In the genomic region with DNA sequence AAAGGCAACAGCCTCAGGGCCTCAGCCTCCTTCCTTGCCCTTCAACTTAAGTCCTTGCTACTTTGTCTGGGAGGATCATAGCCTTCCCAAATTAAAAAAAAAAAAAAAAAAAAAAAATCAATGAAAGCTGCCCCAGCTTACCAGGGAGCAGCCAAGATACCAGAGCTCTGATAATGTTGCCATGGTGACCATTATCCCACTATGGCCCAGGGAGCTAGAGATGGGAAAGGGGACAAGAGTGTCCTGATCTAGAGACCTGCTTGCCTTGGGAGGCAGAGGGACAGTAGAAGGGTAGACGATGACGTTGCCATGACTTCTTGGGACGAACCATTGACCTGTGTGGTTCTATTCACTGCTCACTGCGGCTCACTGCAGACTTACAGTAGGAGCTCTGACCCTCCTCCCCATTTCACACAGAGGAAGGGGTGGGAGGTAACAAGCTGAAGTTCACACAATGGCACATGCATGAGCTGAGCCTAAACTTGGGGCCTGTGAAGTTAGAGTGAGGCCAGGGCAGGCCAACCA, we compare ENCODE assay signal across 16 mouse cellular contexts. TPM values are rescaled to one million over a fixed set of nuclear protein-coding genes. Genes with fewer than 3 reads are reported as not detected.
DNase-seq lines count a peak whose midpoint lies in the region; ATAC-seq and TF ChIP-seq lines count a peak whose summit lies in the region.
"Had no signal": no experiment of that assay in that cellular context is flagged by ENCODE, and none has a peak within 500 bp of the region (broad histone marks: within the 10 kb centered on the region; RNA-seq: fewer than 3 reads in every experiment).

No protein-coding gene starts in this region.

- H3K9me3 ChIP-seq in kidney, embryonic 14.5 days (ENCODE audit: control insufficient read depth, low read length) = no peaks in the 10 kb centered on the region
- no peaks in the 10 kb centered on the region for H3K9me3 ChIP-seq in stomach, embryonic 16.5 days (replicated peaks; ENCODE audit: control insufficient read depth, low read length)
- H3K9me3 ChIP-seq in stomach, postnatal 0 days (ENCODE audit: control insufficient read depth, low read length) = no peaks in the 10 kb centered on the region
- no peaks in the 10 kb centered on the region for H3K9me3 ChIP-seq in hindbrain, embryonic 16.5 days (ENCODE audit: control insufficient read depth, low read length)
- H3K9me3 ChIP-seq: heart, embryonic 10.5 days; intestine, embryonic 15.5 days; limb, embryonic 12.5 days; neural tube, embryonic 13.5 days had no signal

- H3K36me3 ChIP-seq in kidney, embryonic 14.5 days (ENCODE audit: control insufficient read depth, insufficient read depth, low read length) = no peaks in the 10 kb centered on the region
- H3K36me3 ChIP-seq in stomach, embryonic 16.5 days (ENCODE audit: control insufficient read depth, insufficient read depth, low read length) = no peaks in the 10 kb centered on the region
- no peaks in the 10 kb centered on the region for H3K36me3 ChIP-seq in stomach, postnatal 0 days (ENCODE audit: control insufficient read depth, insufficient read depth, low read length)
- H3K36me3 ChIP-seq in hindbrain, embryonic 16.5 days (ENCODE audit: control insufficient read depth, insufficient read depth, low read length) = no peaks in the 10 kb centered on the region
- H3K36me3 ChIP-seq: G1E; heart, embryonic 10.5 days; intestine, embryonic 15.5 days; limb, embryonic 12.5 days; neural tube, embryonic 13.5 days had no signal

- no peak for TF ChIP-seq CTCF in stomach, postnatal 0 days (IDR thresholded peaks at IDR 0.05; ENCODE audit: low read depth)

- ATAC-seq in kidney, embryonic 14.5 days (ENCODE audit: low FRiP score, low TSS enrichment) = no peak; the same call in 1 of the 2 replicates
- no peak for ATAC-seq in stomach, embryonic 16.5 days (ENCODE audit: insufficient read depth, low FRiP score)
- ATAC-seq in stomach, postnatal 0 days (ENCODE audit: low FRiP score, low TSS enrichment) = no peak
- peak; percentile 35 for ATAC-seq in hindbrain, embryonic 16.5 days
- ATAC-seq: intestine, embryonic 15.5 days had no signal

- H3K4me2 ChIP-seq in kidney, embryonic 14.5 days (replicated peaks; ENCODE audit: low read depth, low read length) = no peak overlapping the region
- no peak overlapping the region for H3K4me2 ChIP-seq in stomach, embryonic 16.5 days (ENCODE audit: low read depth, low read length)
- H3K4me2 ChIP-seq in stomach, postnatal 0 days (replicated peaks; ENCODE audit: low read depth) = no peak overlapping the region
- H3K4me2 ChIP-seq in hindbrain, embryonic 16.5 days (ENCODE audit: low read length) = no peak overlapping the region
- H3K4me2 ChIP-seq: intestine, embryonic 15.5 days; limb, embryonic 12.5 days; neural tube, embryonic 13.5 days had no signal

- H3K4me1 ChIP-seq in kidney, embryonic 14.5 days (ENCODE audit: control insufficient read depth, insufficient read depth, low read length) = peaks cover 7% of the 10 kb centered on the region
- peaks cover 20% of the 10 kb centered on the region; the same call in 1 of the 2 replicates for H3K4me1 ChIP-seq in stomach, embryonic 16.5 days (ENCODE audit: control insufficient read depth, insufficient read depth, low read length)
- H3K4me1 ChIP-seq in stomach, postnatal 0 days (replicated peaks; ENCODE audit: control insufficient read depth, insufficient read depth) = peaks cover 3% of the 10 kb centered on the region; the same call in 1 of the 2 replicates
- H3K4me1 ChIP-seq in hindbrain, embryonic 16.5 days (ENCODE audit: control insufficient read depth, insufficient read depth, low read depth, low read length) = peaks cover 5% of the 10 kb centered on the region

- H3K4me3 ChIP-seq in kidney, embryonic 14.5 days (ENCODE audit: low read length) = no peak overlapping the region
- H3K4me3 ChIP-seq in stomach, embryonic 16.5 days (replicated peaks; ENCODE audit: low read length) = no peak overlapping the region
- H3K4me3 ChIP-seq in stomach, postnatal 0 days (ENCODE audit: low read depth, low read length) = no peak overlapping the region
- H3K4me3 ChIP-seq in hindbrain, embryonic 16.5 days (ENCODE audit: low read length) = no peak overlapping the region
- H3K4me3 ChIP-seq: heart, embryonic 10.5 days; intestine, embryonic 15.5 days; limb, embryonic 12.5 days; neural tube, embryonic 13.5 days had no signal

- H3K27me3 ChIP-seq in kidney, embryonic 14.5 days (ENCODE audit: control insufficient read depth, insufficient read depth, low read length) = no peaks in the 10 kb centered on the region
- H3K27me3 ChIP-seq in stomach, embryonic 16.5 days (ENCODE audit: control insufficient read depth, insufficient read depth, low read length) = no peaks in the 10 kb centered on the region
- no peaks in the 10 kb centered on the region for H3K27me3 ChIP-seq in stomach, postnatal 0 days (ENCODE audit: control insufficient read depth, insufficient read depth, low read length)
- H3K27me3 ChIP-seq in hindbrain, embryonic 16.5 days (replicated peaks; ENCODE audit: control insufficient read depth, insufficient read depth, low read length) = no peaks in the 10 kb centered on the region
- H3K27me3 ChIP-seq: intestine, embryonic 15.5 days; neural tube, embryonic 13.5 days had no signal

- H3K9ac ChIP-seq in kidney, embryonic 14.5 days (ENCODE audit: low read depth, low read length) = no peak overlapping the region
- H3K9ac ChIP-seq in stomach, embryonic 16.5 days (ENCODE audit: low read length) = no peak overlapping the region
- H3K9ac ChIP-seq in stomach, postnatal 0 days (ENCODE audit: low read length) = no peak overlapping the region
- no peak overlapping the region for H3K9ac ChIP-seq in hindbrain, embryonic 16.5 days (ENCODE audit: low read depth, low read length)
- H3K9ac ChIP-seq: intestine, embryonic 15.5 days; limb, embryonic 12.5 days; neural tube, embryonic 13.5 days had no signal

- 72% methylated on average over 4 of the region's 4 CpGs for WGBS in kidney, embryonic 14.5 days
- 75% methylated on average over 4 of the region's 4 CpGs for WGBS in stomach, embryonic 16.5 days
- 85% methylated on average over 4 of the region's 4 CpGs for WGBS in stomach, postnatal 0 days
- 56% methylated on average over 4 of the region's 4 CpGs for WGBS in hindbrain, embryonic 16.5 days

- no peak for DNase-seq in kidney, adult 8-10 months
- no peak for DNase-seq in stomach, postnatal 0 days (ENCODE audit: low spot score)
- no peak for DNase-seq in lung, postnatal 14 days
- no peak for DNase-seq in thymus, postnatal 36 days
- DNase-seq: gastrocnemius, postnatal 36 days; heart, postnatal 14 days; lung, postnatal 36 days; right cerebral cortex, postnatal 14 days had no signal

- 0 out of 2 replicates have a peak overlapping the region, but pooled peaks have one; percentile 37 for H3K27ac ChIP-seq in kidney, embryonic 14.5 days (ENCODE audit: low read depth, low read length)
- H3K27ac ChIP-seq in stomach, embryonic 16.5 days (ENCODE audit: low read length) = 0 out of 2 replicates have a peak overlapping the region, but pooled peaks have one; percentile 5
- H3K27ac ChIP-seq in stomach, postnatal 0 days (replicated peaks) = no peak overlapping the region
- no peak overlapping the region for H3K27ac ChIP-seq in hindbrain, embryonic 16.5 days (ENCODE audit: low read depth, low read length)
- H3K27ac ChIP-seq: heart, embryonic 10.5 days; intestine, embryonic 15.5 days; limb, embryonic 12.5 days; neural tube, embryonic 13.5 days had no signal

- no peak for TF ChIP-seq EP300 in stomach, postnatal 0 days (optimal IDR thresholded peaks at IDR 0.05)

RNA-seq across cellular contexts. Expression of a gene that starts 39.5 kb away (rescaled TPM):
- polyA plus RNA-seq in kidney, embryonic 14.5 days (2014; fragmentation: Nextera tagmentation; extraction: Ambion mirVana) = 2.4 and 5.2 TPM in 2 replicates
- 5.4 and 6.9 TPM in 2 replicates for polyA plus RNA-seq in stomach, embryonic 16.5 days (2015; fragmentation: Nextera tagmentation; extraction: Ambion mirVana)
- polyA plus RNA-seq in stomach, postnatal 0 days (2015; fragmentation: Nextera tagmentation; extraction: Ambion mirVana) = 7.8 and 9.5 TPM in 2 replicates
- polyA plus RNA-seq in hindbrain, embryonic 16.5 days (2015; fragmentation: Nextera tagmentation; extraction: Ambion mirVana) = 9.7 and 12.9 TPM in 2 replicates

Comparison
In these comparisons a context has a peak if more than half of its experiments do, and no peak if none do; other contexts are left out.
1. H3K27ac ChIP-seq: peak in kidney, embryonic 14.5 days (single experiment) and stomach, embryonic 16.5 days (single experiment); none in stomach, postnatal 0 days (single experiment) and hindbrain, embryonic 16.5 days (single experiment).